Mouse (Mus musculus) gastrocnemius, postnatal 14 days (tissue): ENCODE measurements at regions not wholly inside any gene's neighbourhood (a gene's known extent, or its start where the extent isn't known, plus 50 kb on each side); places are given as distances from the start of the nearest gene placed in this dataset.
"Not testable (repeated sequence)": the region's sequence is repeated elsewhere in the genome, so short reads cannot be mapped to it uniquely, and the experiment has no call there.

Experiments
- DNase-seq: peaks from one replicate; pipeline ENCODE4 v3.0.0; 2021; ENCODE audit warnings: mixed read lengths
- intact Hi-C: fragments of 180-260 bp; cut with DNase I; formaldehyde crosslinking; loops from one replicate; pipeline ENCODE4 v1.15.1; 2025; ENCODE audit warnings: low total_unique reads

DNA sequence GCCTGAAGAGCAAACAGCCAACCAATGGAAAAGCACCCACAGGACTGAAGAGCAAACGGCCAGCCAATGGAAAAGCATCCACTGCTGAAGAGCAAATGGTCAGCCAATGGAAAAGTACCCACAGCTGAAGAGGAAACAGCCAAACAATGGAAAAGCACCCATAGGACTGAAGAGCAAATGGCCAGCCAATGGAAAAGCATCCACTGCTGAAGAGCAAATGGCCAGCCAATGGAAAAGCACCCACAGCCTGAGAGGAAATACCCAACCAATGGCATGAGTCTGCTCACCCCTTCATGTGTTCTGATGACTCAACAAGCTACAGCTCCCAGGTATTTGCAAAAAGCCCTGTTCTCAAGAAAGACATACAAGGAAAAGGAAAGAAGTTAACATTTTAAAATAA is 101.4 kb upstream of the Dazl start:
- DNase-seq = no peak
- intact Hi-C loops = no loop called here

DNA sequence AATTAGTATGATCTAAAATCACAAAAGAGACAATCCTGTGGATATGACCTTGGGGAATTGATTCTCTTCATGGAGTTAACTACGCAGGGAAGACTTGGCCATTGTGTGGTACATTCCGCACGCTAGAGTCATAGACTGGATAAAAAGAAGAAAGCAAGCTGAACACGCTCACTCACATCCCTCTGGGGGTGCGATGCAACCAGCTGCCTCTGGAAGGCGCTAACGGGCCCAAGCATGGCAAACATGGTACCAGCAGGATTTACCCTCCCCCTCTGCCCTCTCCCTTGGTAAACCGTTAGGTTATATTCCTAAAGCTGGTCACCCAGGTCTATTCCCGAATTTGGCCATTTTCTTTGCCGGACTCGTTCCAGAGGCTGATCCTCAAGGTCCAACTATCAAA is 102.2 kb upstream of the Dazl start:
- intact Hi-C loops = no loop called here

DNA sequence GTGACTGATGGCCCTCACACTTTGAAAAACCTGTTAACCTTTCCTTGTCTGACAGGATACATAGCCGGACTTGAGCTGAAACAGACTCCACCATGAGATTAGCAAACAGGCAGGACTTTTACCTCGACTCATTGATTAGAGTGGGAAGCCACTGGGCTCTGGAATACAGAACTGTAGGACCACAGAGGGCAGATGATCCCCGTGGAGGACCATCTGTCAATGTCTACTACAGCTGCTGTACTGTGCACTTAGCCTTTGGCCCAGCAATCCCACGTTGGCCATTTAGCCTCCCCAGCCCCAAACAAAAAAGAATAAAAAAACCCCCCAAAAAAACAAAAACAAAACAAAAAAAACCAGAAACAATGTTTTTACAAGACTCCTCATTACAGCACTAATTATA is 103.9 kb upstream of the Dazl start:
- intact Hi-C loops = no loop called here
- no peak for DNase-seq

More for the DNA sequence above, 102.2 kb upstream of the Dazl start:
- no peak for DNase-seq

DNA sequence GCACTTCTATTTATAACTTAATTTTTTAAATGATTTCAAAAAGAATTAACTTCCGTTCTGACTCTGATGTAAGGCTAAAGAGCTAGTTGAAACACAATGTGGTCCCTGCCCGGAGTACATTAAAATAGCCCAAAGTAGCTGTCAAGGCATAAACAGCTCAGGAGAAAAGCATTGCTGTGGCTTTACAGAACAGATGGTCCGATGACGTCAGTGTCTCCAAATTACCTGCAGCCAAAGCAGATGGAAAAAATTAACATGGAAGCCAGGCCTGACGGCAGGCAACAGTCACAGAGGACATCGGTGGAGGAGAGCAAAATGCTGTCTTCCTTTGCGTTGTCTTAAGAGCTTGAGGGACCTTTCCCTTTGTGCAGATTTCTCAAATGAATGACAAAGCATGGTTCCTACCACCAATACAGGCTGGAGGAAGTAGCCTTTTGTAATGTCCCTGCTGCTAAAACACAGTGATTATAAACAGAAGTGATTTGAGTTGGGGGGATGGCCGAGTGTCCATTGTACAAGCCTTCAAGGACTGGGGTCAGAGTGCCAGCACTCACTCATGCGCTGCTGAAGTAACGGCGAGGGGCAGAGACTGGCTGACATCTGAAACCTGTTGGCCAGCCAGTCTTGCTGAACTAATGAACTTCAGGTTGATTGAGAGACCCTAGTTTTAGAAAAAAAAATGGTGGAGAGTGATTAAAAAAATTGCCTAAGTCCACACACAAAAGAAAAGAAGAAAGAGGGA is 101.8 kb upstream of the Plcl2 start:
- DNase-seq = no peak
- intact Hi-C loops = no loop called here

DNA sequence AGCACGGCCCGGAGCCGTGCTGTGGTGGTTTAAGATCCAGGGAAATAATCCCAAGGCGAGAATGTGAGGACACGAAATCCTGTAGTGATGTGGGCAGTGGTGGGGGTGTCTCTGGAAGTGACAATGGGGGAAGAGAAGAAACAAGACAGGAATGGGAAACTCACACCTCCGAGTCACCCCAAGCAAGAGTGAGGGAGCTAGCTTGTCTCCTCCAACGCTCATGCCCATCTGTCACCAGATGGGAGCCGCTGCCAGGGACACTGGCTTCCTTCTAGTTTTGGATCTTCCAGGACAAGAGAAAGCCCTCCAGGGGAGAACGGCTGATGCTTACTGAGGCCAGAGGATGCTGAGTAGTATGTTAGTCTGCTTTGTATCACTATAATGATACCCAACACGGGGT is 100.6 kb upstream of the Plcl2 start:
- intact Hi-C loops = no loop called here
- DNase-seq = no peak

DNA sequence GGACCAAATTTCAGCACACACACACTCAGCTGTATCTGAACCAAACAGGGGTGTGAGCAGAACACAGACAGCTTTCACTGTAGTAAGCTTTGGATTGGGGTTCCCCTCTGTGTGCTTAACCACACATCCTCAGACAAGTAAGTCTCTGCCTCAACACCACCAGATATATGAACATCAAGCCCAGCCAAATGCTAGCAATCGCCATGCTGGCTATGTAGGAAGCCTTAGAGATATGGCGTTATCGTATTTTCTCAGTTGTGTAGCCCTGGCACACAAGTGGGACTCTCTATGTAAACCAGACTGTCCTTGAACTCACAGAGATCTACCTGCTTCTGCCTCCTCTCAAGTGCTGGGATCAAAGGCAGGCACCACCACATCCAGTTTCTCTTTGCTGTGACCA is 99.9 kb upstream of the Plcl2 start:
- intact Hi-C loops = no loop called here
- no peak for DNase-seq

DNA sequence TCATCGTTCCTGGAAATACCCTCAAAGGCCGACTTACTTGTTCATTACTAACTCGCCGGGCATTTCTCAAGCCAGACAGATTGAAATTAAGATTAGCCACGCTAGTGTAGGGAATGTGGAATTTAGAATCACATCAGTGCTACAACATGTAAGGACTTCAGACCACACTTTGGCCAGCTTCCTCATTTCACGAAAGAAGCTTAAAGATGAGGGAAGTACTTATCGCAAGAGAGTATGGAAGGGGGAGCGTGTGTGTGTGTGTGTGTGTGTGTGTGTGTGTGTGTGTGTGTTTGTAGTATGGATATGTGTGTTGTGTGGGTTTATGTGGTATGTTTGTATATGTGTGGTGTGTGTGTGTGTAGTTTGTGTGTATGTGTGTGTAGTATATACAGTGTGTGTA is 99.3 kb upstream of the Plcl2 start:
- intact Hi-C loops = loop anchor here (10.0 kb wide), 1 partner anchor 215 kb away; no protein-coding TSS in a partner anchor

DNA sequence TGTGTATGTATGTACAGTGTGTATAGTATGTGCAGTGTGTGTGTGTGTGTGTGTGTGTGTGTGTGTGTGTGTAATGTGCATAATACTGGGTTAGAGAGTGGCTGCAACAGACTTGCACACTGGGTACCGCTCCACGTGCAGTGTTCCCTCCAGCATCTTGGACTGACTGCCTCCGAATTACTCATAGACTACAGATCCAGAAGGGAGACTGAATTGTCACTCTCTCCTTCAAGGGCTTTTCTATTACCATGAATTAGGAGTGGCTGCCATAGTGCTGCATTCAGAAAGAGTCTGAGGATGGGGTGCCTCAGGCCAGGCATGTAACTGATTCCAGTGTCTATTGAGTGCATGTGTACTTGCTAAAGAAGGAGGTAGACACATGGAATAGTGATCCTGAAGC is 98.9 kb upstream of the Plcl2 start:
- intact Hi-C loops = loop anchor here (10.0 kb wide), 1 partner anchor 215 kb away; no protein-coding TSS in a partner anchor
- DNase-seq = no peak

More for the DNA sequence above, 99.3 kb upstream of the Plcl2 start:
- no peak for DNase-seq

DNA sequence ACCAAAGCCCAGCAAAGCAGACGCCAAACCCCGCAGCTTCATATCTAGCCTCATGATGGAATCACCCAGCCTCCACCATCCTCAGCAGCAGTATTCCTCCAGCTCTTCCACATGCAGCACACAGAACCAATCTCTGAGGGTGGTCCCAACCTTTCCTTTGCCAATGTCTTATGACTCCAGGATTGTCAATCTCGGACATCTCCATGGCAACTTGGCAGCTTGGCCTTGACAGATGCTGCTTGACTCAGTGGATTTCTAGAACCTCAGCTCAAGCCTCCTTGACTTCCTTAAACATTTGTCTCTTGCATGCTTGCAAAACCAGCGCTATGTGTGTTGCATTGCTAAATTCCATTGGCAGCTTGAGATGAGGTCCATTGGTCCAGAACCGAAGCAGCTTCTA is 96.8 kb upstream of the Plcl2 start:
- DNase-seq = no peak

DNA sequence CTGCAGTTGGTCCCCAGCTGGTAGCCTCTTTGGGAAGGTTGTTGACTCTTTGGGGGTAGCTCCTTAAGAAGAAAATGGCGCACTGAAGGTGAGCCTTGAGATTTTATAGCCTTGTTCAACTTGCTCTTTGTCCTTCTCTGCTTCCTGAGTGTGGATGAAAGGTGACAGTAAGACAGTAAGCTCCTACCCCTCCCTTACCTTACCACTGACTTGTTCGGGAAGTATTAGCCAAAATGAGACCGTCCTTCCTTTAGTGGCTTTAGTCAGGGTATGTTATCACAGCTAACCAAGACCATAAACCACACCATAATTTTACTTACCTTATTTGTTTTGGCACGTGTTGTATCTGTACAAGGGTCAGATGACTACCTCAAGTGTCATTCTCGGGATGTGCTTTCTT is 95.3 kb upstream of the Plcl2 start:
- intact Hi-C loops = loop anchor here (10.0 kb wide), 1 partner anchor 211 kb away; no protein-coding TSS in a partner anchor
- no peak for DNase-seq

More for the DNA sequence above, 96.8 kb upstream of the Plcl2 start:
- intact Hi-C loops = loop anchor here (10.0 kb wide), 1 partner anchor 212 kb away; no protein-coding TSS in a partner anchor

DNA sequence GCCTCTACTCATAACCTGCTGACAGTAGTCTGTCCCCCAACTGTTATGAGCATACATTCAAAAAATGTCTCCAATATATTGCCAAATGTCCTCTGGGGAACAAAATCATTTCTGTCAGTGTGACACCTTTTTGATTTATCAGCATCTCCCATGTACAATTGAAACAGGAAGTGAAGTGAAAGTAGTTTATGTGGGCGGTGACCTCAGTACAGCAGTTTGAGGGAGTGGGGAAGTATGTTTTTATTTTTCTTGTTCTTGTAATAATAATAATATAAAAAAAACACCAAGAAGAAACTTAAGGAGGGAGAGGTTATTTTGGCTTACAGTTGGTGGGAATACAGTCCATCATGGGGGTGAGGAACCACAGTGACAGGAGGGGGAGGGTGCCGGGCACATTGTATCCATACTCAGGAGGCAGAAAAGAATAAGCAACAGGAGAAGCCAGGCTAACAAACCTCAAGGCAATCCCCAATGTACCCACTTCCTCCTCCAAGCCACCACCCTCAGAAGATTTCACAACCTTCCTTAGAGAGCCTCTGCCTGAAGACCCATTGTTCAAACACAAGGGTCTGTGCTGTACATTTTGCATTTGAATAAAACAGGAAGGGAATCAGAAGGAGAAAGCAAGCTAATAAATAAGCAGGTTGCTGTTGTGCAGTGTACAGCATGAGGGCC is 93.7 kb upstream of the Plcl2 start:
- intact Hi-C loops = loop anchor here (5.0 to 10.0 kb wide), 2 partner anchors 209 to 382 kb away; no protein-coding TSS in a partner anchor
- no peak for DNase-seq

DNA sequence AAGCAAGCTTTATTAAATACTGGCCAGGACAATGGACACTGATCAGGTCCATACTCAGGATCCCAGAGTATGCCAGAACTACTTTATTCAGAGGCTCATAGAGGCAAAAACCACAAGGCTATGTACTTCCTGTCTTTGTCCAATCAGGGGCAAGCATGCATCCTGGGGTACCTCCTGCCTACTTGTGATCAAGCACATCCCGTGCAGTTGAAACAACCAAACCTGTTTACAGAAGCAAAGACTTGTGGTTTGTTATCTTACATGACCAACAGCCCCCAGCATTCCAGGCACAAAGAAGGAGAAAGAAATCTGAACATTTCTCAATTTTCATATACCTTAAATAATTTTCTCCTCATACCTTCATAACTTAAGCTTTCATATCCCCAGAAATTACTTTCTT is 93.1 kb upstream of the Plcl2 start:
- no peak for DNase-seq
- intact Hi-C loops = loop anchor here (5.0 to 10.0 kb wide), 2 partner anchors 209 to 381 kb away; no protein-coding TSS in a partner anchor

DNA sequence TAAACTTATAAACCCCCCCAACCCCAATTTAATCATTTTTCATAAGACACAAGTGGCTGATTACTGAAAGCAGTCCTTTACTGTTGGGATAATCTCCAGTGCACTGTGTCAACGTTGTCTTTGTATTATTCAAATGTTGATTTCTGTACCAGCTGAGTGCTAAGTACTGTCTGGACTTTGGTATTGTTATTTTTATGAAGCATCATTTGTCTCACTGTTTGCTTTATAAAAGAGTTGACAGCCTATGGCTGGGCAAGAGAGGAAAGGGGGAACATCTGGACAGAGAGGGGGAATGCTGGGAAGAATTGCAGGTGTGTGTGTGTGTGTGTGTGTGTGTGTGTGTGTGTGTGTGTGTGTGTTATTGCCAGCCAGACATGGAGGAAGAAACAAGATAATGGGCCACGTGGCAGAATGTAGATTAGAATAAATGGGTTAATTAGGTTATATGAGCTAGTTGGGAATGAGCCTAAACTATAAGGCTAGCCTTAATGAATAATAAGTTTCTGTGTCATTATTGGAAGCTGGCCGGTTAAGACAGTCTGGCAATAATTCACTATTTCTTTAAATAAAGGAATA is 92.6 kb upstream of the Plcl2 start:
- no peak for DNase-seq
- intact Hi-C loops = loop anchor here (5.0 to 10.0 kb wide), 2 partner anchors 208 to 381 kb away; no protein-coding TSS in a partner anchor

DNA sequence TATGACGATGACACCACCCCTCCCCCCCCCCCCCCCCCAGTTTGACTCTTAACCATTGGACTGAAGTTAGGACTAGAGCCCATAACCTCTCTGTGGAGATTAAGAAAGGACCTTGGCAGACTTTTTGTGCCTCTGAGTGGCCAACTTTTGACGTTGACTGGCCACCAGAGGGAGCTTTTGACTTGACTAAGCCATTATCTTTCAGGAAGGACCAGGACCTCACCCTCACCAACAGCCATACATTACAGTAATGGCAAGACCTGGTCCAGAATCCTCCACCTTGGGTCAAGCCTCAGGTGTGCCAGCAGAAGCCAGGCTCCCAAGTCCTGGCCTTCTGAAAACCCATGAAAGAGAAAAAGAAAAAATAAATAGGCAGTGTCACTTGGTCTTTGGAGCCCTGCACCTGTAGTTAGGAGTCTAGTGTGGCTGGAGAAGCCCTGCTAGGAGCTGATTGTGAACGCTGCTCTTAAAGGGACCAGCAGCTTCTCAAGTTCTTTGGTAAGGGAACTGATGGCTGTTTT is 90.3 kb upstream of the Plcl2 start:
- DNase-seq = peak; percentile 41
- intact Hi-C loops = loop anchor here (5.0 to 10.0 kb wide), 2 partner anchors 206 to 378 kb away; no protein-coding TSS in a partner anchor

DNA sequence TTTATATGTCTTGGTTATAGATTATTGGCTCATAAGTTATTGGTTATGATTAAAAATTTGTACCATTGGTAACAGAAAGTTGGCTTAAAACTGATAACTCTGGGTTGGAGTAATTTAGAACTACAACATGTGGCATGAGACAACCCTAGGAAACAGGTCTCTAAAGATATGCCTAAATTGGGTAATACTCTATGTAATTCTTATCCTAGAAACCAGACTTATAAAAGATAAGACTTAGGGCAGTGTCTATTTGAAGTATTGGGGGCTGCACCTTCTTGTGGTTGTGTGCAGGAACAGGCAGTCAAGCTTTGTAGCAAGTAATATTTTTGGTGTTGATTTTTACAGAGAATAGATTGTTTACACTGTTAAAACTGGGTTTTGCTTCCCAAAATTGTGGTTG is 89.7 kb upstream of the Plcl2 start:
- intact Hi-C loops = loop anchor here (5.0 to 10.0 kb wide), 2 partner anchors 205 to 378 kb away; no protein-coding TSS in a partner anchor

DNA sequence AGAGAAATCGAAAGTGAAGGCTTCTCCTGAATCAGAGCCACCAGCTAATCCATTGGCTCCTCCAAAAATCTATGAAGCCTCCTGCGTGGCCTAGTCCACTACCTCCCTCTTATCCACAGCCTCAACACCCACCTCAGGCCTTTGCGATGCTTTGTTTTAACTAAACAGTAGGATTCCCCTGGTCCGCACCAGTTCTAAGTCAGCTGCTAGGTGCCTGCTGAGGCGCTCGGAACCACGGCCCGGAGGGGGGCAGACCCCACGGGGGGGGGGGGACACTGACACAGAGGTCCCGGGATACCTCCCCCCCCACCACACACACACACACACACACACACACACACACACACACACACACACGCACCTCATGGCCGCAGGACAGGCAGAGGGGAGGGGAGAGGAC is 89.2 kb upstream of the Plcl2 start:
- no peak for DNase-seq
- intact Hi-C loops = loop anchor here (5.0 to 10.0 kb wide), 2 partner anchors 205 to 377 kb away; no protein-coding TSS in a partner anchor

More for the DNA sequence above, 89.7 kb upstream of the Plcl2 start:
- DNase-seq = not testable (repeated sequence)

DNA sequence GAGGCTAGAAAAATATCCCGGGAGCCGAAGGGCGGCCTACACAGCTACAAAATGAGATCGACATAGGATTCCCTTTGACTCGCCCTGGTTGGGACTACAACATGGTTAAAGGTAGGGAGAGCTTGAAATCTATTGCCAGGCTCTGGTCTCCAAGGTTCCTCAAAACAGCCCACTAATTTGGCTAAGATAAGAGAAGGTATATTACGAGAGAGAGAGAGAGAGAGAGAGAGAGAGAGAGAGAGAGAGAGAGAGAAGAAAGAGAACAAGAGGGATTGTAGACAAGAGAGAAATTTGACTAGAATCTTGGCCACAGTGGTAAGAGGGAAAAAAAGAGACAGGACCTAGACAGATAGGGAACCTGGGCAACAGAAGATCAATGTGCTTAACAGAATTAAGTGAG is 88.5 kb upstream of the Plcl2 start:
- intact Hi-C loops = no loop called here
- no peak for DNase-seq

DNA sequence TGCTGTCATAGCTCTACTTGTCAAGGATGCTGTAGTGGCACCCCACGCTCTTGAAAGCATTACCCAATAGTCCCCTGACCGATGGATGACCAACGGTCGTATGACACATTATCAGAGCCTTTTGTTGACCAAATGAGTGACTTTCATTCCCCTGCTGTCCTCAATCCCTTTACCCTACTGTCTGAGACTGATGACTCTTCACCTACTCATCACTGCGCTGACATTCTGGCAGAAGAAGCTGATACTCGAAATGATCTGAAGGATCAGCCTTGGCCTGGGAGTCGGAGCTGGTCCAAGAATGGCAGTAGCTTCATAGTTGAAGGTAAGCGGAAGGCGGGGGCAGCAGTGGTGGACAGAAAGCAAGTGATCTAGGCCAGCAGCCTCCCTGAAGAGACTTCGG is 87.7 kb upstream of the Plcl2 start:
- intact Hi-C loops = no loop called here
- no peak for DNase-seq

DNA sequence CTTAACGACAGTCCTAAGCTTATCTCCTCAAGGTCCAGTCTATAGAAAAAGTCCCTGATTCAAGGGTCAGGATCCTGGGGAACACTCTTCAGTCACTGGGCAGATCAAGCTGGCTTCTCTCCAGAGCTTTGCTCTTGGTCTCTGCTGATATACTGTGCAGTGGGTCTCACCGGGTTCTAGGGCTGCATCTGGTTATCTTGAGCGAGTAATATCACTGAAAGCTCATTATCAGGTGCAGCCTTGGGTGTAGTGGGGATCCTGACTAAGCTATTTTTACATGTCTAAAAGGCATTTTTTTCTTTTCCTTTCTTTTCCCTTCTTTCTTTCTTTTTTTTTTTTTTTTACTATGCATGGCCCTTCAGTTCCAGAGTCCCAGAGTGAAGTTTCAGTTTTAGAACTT is 84.1 kb upstream of the Plcl2 start:
- intact Hi-C loops = no loop called here
- no peak for DNase-seq

DNA sequence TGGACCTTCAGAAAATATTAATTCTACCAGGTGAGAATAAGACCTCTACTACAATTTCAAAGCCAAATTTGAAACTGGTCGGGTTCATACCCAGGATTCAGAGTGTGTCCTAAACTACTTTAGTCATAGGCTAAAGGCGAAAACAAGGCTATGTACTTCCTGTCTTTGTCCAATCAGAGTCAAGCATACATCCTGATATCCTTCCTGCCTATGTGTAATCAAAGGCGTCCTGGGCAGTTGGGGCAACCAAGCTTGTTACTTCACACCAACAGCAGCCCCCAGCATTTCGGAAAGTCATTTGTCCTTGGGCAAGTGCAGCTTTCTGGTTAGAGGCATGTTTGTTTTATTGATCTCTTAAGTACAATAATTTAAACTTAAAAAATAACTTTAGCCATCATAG is 83.7 kb upstream of the Plcl2 start:
- intact Hi-C loops = no loop called here
- no peak for DNase-seq
